Mouse (Mus musculus): ENCODE measurements around the gene Map1b.

GRCm38 (mm10) chr13:99550679-99551369, 34.5 kb upstream of the Map1b start:
- TF ChIP-seq CTCF (IDR thresholded peaks at IDR 0.05; ENCODE audit: low read depth) (no peak), EP300 (IDR thresholded peaks at IDR 0.05; ENCODE audit: low read depth) (no peak)
